Mouse (Mus musculus) intestine, postnatal 0 days (tissue): ENCODE measurements around the gene 9130409I23Rik. TPM values are rescaled to one million over a fixed set of nuclear protein-coding genes. Genes with fewer than 3 reads are reported as not detected.

Experiments used
- ATAC-seq: fragments of 200-750 bp; cut with Nextera tagmentation; 2 replicates; pipeline ENCODE4 v1.8.0; 2017; ENCODE audit warnings: mild to moderate bottlenecking, moderate TSS enrichment, moderate library complexity
- H3K27ac ChIP-seq: fragments of 300-500 bp; sonication (generic); 2 replicates; pipeline ENCODE4 v1.5.1; 2014; ENCODE audit warnings: mild to moderate bottlenecking, low read depth, low read length, moderate library complexity
- H3K27me3 ChIP-seq: fragments of 300-500 bp; sonication (generic); replicated peaks from 2 replicates; pipeline ENCODE4 v1.6.1; 2014; ENCODE audit warnings: low read length, mixed read lengths; ENCODE audit not compliant: control insufficient read depth, insufficient read depth
- H3K36me3 ChIP-seq: fragments of 300-500 bp; sonication (generic); 2 replicates; pipeline ENCODE4 v1.6.1; 2014; ENCODE audit warnings: mild to moderate bottlenecking, moderate library complexity; ENCODE audit not compliant: control insufficient read depth, insufficient read depth
- H3K4me1 ChIP-seq: fragments of 300-500 bp; sonication (generic); replicated peaks from 2 replicates; pipeline ENCODE4 v1.6.1; 2014; ENCODE audit warnings: antibody characterized with exemption, low read length, mixed read lengths; ENCODE audit not compliant: control insufficient read depth, insufficient read depth
- H3K4me2 ChIP-seq: fragments of 300-500 bp; sonication (generic); replicated peaks from 2 replicates; pipeline ENCODE4 v1.6.1; 2014; ENCODE audit warnings: low read depth, mild to moderate bottlenecking, moderate library complexity
- H3K4me3 ChIP-seq: fragments of 300-500 bp; sonication (generic); 2 replicates; pipeline ENCODE4 v1.5.1; 2014; ENCODE audit warnings: low read depth, low read length
- H3K9ac ChIP-seq: fragments of 300-500 bp; sonication (generic); 2 replicates; pipeline ENCODE4 v1.6.1; 2014; ENCODE audit warnings: mild to moderate bottlenecking, low read depth, low read length
- H3K9me3 ChIP-seq: fragments of 300-500 bp; sonication (generic); 2 replicates; pipeline ENCODE4 v1.6.1; 2016; ENCODE audit warnings: mixed run types; ENCODE audit not compliant: control insufficient read depth
- CTCF ChIP-seq: sonication (generic); IDR thresholded peaks from 2 replicates; pipeline ENCODE4 v1.5.1; 2016; ENCODE audit warnings: low read depth, mild to moderate bottlenecking, control low read depth, antibody characterized with exemption, moderate library complexity
- WGBS: fragments of 180-500 bp; shearing (Covaris S2); extraction: QIAGEN DNeasy Blood & Tissue Kit; methylation state at CpG from one replicate; pipeline ENCODE4 v1.1.7; 2014; 5-methylcytosine and 5-hydroxymethylcytosine counted together
- polyA plus RNA-seq: library from polyadenylated mRNA; unstranded; fragments of >200 nt; fragmentation: Nextera tagmentation; extraction: Ambion mirVana; gene quantifications from 2 replicates; pipeline ENCODE4 v1.2.1, GENCODE M21; 2015

Gene 9130409I23Rik
- polyA plus RNA-seq, 1 experiment from 2014 or later = 0.09 TPM

- ATAC-seq = no peak
- Histone ChIP-seq H3K4me3 (no peak overlapping the region), H3K9ac (no peak overlapping the region), H3K27ac (no peak overlapping the region), H3K36me3 (no peaks in the 10 kb centered on the region), H3K9me3 (no peaks in the 10 kb centered on the region), H3K4me2 (no peak overlapping the region), H3K4me1 (no peaks in the 10 kb centered on the region), H3K27me3 (no peaks in the 10 kb centered on the region)
- 82% methylated on average over 4 of the region's 4 CpGs for WGBS
- TF ChIP-seq CTCF = no peak
Observed at GRCm38 (mm10) chr1:181009011-181009590, 41.9 kb upstream of the 9130409I23Rik start.

DNA sequence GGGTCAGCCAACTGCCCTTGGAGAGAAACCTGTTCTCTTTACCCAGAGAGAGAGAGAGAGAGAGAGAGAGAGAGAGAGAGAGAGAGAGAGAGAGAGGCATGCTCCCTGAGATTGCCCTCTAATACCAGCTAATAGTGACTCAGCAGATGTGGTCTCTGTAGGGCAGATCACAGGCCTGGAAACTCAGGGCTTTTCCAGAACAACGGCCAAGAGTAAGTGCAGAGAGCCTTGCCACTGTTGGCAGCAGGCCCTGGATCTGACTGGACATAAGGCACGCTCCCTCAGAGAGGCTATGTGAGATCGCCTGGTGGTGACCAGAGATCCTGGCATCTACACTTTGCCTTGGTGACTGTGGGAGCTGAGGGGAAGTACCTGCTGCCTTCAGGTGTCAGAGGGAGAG is 41.3 kb upstream of the 9130409I23Rik start:
- H3K4me3 ChIP-seq = no peak overlapping the region
- no peaks in the 10 kb centered on the region for H3K4me1 ChIP-seq
- no peak for ATAC-seq
- no peak overlapping the region for H3K9ac ChIP-seq
- H3K27ac ChIP-seq = no peak overlapping the region
- no peaks in the 10 kb centered on the region for H3K27me3 ChIP-seq
- TF ChIP-seq CTCF = no peak
- no peak overlapping the region for H3K4me2 ChIP-seq
- 61% methylated on average over 3 of the region's 3 CpGs for WGBS
- no peaks in the 10 kb centered on the region for H3K36me3 ChIP-seq
- no peaks in the 10 kb centered on the region for H3K9me3 ChIP-seq

DNA sequence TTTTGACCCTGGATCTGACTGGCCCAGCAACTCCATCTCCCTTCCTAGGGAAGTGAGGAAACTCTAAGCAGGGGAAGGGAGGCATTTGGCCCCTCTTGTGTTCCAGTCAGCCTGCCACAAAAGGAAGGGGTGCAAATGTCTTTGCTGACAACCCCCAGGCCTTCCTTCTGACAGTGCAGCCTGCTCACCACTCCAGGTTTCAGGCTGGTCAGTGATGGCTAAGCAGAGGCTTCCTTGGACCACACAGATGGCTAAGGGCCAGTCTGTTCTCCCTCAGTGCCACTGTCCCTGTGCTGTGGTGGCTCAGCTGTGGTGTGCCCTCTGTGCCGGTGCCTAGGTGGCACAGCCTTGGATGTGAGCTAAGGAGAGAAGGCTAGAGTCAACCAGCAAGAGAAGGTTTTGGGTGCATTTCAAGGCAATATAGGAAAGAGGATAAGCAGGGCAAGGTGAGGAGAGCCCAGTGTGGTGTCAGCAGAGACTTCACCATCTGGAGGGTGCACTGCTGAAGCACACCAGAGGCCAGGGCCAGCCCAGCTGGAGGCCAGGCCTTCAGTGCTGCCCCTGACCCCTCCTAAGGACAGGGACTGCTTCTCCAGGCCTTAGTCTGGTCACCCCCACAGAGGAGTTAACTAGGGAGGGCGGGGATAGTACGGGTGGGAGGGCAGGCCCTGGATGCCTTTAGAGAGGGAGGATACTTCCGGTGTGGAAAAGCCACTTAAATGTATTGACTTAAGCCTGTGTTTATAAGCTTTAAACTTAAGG is 40.7 kb upstream of the 9130409I23Rik start:
- no peak overlapping the region for H3K27ac ChIP-seq
- 63% methylated on average over 4 of the region's 4 CpGs for WGBS

GRCm38 (mm10) chr1:181011601-181012000 is 39.4 kb upstream of the 9130409I23Rik start:
- no peak for ATAC-seq

More for the DNA sequence above, 40.7 kb upstream of the 9130409I23Rik start:
- Histone ChIP-seq H3K4me1 (no peaks in the 10 kb centered on the region), H3K9me3 (no peaks in the 10 kb centered on the region), H3K36me3 (no peaks in the 10 kb centered on the region), H3K4me3 (no peak overlapping the region), H3K9ac (no peak overlapping the region), H3K27me3 (no peaks in the 10 kb centered on the region), H3K4me2 (no peak overlapping the region)
- no peak for ATAC-seq
- TF ChIP-seq CTCF = no peak

DNA sequence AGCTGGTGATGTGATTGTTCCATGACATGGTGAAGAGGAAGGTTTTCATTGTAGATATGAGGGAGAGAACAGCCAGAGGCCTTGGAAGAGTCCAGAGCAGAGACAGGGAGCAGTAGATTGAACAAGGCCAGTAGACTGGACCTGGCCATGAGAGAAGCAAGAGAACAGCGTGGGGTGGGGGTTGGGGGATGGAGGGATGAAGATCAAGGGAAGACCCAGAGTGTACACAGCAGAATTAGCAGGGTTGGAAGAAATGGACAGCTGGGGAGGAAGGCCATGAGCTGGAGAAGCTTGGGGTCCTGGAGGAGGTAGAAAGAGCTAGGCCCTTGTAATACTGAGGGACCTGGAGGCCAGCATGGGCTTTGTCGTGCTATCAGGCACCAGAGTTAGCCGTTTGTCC is 38.6 kb upstream of the 9130409I23Rik start:
- no peaks in the 10 kb centered on the region for H3K36me3 ChIP-seq
- H3K9me3 ChIP-seq = no peaks in the 10 kb centered on the region
- no peak for ATAC-seq
- 92% methylated on average over 3 of the region's 3 CpGs for WGBS
- H3K4me1 ChIP-seq = 0 out of 2 replicates have a peak, but pooled peaks cover 3% of the 10 kb centered on the region
- H3K4me2 ChIP-seq = no peak overlapping the region
- no peak overlapping the region for H3K9ac ChIP-seq
- H3K27me3 ChIP-seq = no peaks in the 10 kb centered on the region
- no peak overlapping the region for H3K27ac ChIP-seq
- TF ChIP-seq CTCF = no peak
- H3K4me3 ChIP-seq = no peak overlapping the region

More at GRCm38 (mm10) chr1:181011601-181012000, 39.4 kb upstream of the 9130409I23Rik start:
- Histone ChIP-seq H3K9me3 (no peaks in the 10 kb centered on the region), H3K36me3 (no peaks in the 10 kb centered on the region), H3K4me1 (0 out of 2 replicates have a peak, but pooled peaks cover 3% of the 10 kb centered on the region), H3K4me2 (no peak overlapping the region), H3K27me3 (no peaks in the 10 kb centered on the region), H3K27ac (no peak overlapping the region), H3K9ac (no peak overlapping the region), H3K4me3 (no peak overlapping the region)
- 66% methylated on average over 5 of the region's 5 CpGs for WGBS
- TF ChIP-seq CTCF = no peak

- no peaks in the 10 kb centered on the region for H3K27me3 ChIP-seq
- no peak overlapping the region for H3K27ac ChIP-seq
- no peak overlapping the region for H3K4me3 ChIP-seq
- H3K36me3 ChIP-seq = no peaks in the 10 kb centered on the region
- no peaks in the 10 kb centered on the region for H3K9me3 ChIP-seq
- H3K4me1 ChIP-seq = 0 out of 2 replicates have a peak, but pooled peaks cover 3% of the 10 kb centered on the region
- ATAC-seq = no peak
- 47% methylated on average over 6 of the region's 6 CpGs for WGBS
- no peak for TF ChIP-seq CTCF
- no peak overlapping the region for H3K4me2 ChIP-seq
- H3K9ac ChIP-seq = no peak overlapping the region
Observed at GRCm38 (mm10) chr1:181013446-181013845, 37.6 kb upstream of the 9130409I23Rik start.
